Mouse (Mus musculus) cortical plate, adult 2 months (tissue): ENCODE measurements around the gene Col27a1.

ENCODE experiments used
- CTCF ChIP-seq: fragments of 200-500 bp; IDR thresholded peaks from 2 replicates; pipeline ENCODE4 v1.5.1; 2011; ENCODE audit warnings: mild to moderate bottlenecking, control low read depth, low read length; ENCODE audit not compliant: insufficient read depth; ENCODE audit errors: extremely low read depth
- POLR2A ChIP-seq: fragments of 200-500 bp; IDR thresholded peaks from 2 replicates; pipeline ENCODE4 v1.6.1; 2011; ENCODE audit warnings: mild to moderate bottlenecking, low read length, control low read depth; ENCODE audit not compliant: insufficient read depth; ENCODE audit errors: extremely low read depth

DNA sequence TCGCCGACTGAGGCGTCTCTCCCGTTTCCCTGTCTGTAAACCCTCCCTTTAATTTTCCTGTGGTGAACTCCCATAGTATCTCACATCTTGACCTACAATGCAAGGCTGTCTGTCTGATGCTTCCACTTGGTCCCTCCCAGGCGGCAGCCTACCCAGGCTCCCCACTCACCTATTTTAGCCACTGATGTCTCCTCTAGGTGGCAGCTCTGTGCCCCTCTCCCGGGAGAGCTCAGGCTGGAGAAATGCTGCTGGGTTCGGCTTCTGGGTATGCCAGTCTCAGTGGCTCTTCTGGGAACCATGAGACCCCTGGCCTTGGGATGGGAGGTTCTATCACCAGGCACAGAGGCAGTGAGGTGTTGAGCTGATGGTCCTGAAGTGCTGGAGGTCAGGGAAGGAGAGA lies 163.7 kb downstream of the Col27a1 start:
- 0 out of 2 replicates have a peak, but pooled peaks have one; percentile 4 for TF ChIP-seq CTCF
- TF ChIP-seq POLR2A, result no peak
